ENCODE assay signal across 8 mouse cellular contexts in genomic region chr10:79681591-79682245, GRCm38 (mm10). TPM values are rescaled to one million over a fixed set of nuclear protein-coding genes. Genes with fewer than 3 reads are reported as not detected.
DNase-seq lines count a peak whose midpoint lies in the region; ATAC-seq and TF ChIP-seq lines count a peak whose summit lies in the region.

Cdc34 (plus strand) TSS chr10:79682195.

- H3K4me1 ChIP-seq in cortical plate, adult 2 months (ENCODE audit: control insufficient read depth, insufficient read depth, low read length) = no peaks in the 10 kb centered on the region; the same call in 1 of the 2 replicates

- peak; percentile 85 for ATAC-seq in activated CD4-positive, CD25-positive, alpha-beta regulatory T cell, adult 4 months
- ATAC-seq in inflammation-experienced regulatory T-cells, adult 6 months = peak; percentile 89
- ATAC-seq in megakaryocyte-erythroid progenitor cell, adult 5-6 weeks (replicated peaks; ENCODE audit: low FRiP score, low TSS enrichment, poor library complexity, severe bottlenecking) = peak; percentile 75

- H3K27ac ChIP-seq in cortical plate, adult 2 months (ENCODE audit: insufficient read depth, low read length) = peak within 1 kb of the TSS; percentile 25; the same call in 1 of the 2 replicates

- peak within 1 kb of the TSS; percentile 94 for H3K4me3 ChIP-seq in cortical plate, adult 2 months (ENCODE audit: insufficient read depth, low read length)

- TF ChIP-seq CTCF in cortical plate, adult 2 months (IDR thresholded peaks at IDR 0.05; ENCODE audit: extremely low read depth, insufficient read depth, low read length) = no peak

- peak; percentile 79 for TF ChIP-seq POLR2A in cortical plate, adult 2 months (IDR thresholded peaks at IDR 0.05; ENCODE audit: extremely low read depth, insufficient read depth, low read length)

- intact Hi-C loops in left cerebral cortex, postnatal 10 days (cut with DNase I) = no loop called here

- DNase-seq in gastrocnemius, postnatal 10 days = peak; percentile 99
- DNase-seq in left cerebral cortex, postnatal 10 days (ENCODE audit: extremely low spot score in 1 of 2, low spot score in 2 of 2) = peak; percentile 99 to 100
- peak; percentile 100 for DNase-seq in right cerebral cortex, postnatal 25 days
- DNase-seq in urinary bladder, postnatal 4 days (ENCODE audit: low spot score in 2 of 2) = peak; percentile 98 to 100

RNA-seq across cellular contexts. Expression of gene Cdc34, which starts in this region (rescaled TPM):
- 10 to 100 TPM; 17.4 to 27.5 TPM for polyA plus RNA-seq in activated CD4-positive, CD25-positive, alpha-beta regulatory T cell, adult 4 months (2017; shearing (Covaris generic))
- 110 TPM in 2 replicates for polyA plus RNA-seq in cortical plate, adult 2 months (2012; rRNA removed)
- total RNA-seq in gastrocnemius, postnatal 10 days (2021) = 100 to 1,000 TPM; 265 to 287 TPM
- polyA plus RNA-seq in inflammation-experienced regulatory T-cells, adult 6 months (2017; shearing (Covaris generic)) = 10 to 100 TPM; 13.9 to 26.7 (median 20.5) TPM
- 10 to 100 TPM; 64.9 to 66.8 TPM for total RNA-seq in left cerebral cortex, postnatal 10 days (2021)
- 134 and 152 TPM in 2 replicates for total RNA-seq in megakaryocyte-erythroid progenitor cell, adult 5-6 weeks (2014; fragmentation: Nextera tagmentation)
- total RNA-seq in megakaryocyte-erythroid progenitor cell, adult 5-6 weeks (2017) = 128 and 236 TPM in 2 replicates

Comparison
In these comparisons a context has a peak if more than half of its experiments do, and no peak if none do; other contexts are left out.
1. Peak in every context shown above with its lines: DNase-seq, ATAC-seq, H3K4me3 ChIP-seq and H3K27ac ChIP-seq.